Mouse (Mus musculus) retina, embryonic 14.5 days (tissue): ENCODE measurements at regions not wholly inside any gene's neighbourhood (a gene's known extent, or its start where the extent isn't known, plus 50 kb on each side); places are given as distances from the start of the nearest gene placed in this dataset.

Source experiments
- DNase-seq: peaks from one replicate; pipeline ENCODE4 v3.0.0-alpha.2; 2015; ENCODE audit warnings: low spot score

DNA sequence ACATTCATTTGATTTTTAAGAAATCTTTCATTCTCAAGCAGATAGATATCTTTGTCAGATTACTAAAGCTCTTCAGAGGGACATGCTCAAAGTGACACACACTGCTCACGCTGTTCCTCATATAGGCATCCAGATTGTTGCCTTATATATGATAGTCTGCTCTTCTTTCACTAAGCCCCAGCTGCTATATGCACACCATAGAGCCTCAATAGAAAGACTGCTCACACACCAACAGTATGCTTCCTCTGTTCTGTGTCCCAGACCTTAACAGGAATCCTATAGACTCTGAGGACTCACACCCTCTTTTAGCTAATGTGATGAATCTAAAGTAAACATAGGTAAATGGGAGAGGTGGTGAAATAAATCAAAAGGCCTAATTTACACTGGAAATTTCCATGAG, 561.8 kb downstream of the Smarca1 start:
- no peak for DNase-seq

DNA sequence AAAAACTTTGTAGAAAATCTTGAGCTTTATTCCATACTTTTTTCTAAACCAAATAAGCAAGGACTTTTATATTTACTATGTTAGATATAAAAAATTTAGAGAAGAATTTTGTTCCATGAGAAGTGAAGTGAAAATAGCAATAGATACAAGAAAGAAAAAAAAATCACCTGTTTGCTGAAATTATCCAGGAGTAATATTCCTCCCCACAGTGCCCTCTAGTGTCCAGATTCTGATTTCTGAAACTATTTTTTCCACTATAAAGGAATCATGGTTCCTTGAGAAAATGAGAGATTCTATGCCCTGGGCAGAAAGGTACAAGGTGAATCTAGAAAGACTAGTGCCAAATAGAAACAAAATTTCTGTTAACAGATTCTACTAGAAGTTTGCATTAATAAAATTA, 564.0 kb downstream of the Smarca1 start:
- DNase-seq = peak; percentile 59

DNA sequence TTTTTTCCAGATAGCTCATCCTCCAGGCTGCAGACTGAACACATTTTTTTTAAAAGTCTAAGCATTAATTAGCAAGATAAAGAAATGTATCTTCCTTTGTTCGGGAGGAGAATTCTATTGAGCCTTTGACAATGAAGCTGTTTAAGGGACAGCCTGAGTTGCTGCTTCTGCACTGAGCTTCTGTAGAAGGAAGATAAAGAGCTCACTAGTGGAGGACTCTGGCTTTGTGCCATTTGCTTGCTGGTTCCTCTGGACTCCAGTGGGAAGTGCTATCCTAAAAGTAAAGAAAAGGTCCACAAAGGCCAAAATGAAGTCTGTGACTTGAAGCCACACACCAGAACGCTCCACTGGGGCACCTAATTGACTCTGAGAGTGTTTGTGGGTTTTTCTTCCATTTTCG, 577.0 kb downstream of the Smarca1 start:
- no peak for DNase-seq

DNA sequence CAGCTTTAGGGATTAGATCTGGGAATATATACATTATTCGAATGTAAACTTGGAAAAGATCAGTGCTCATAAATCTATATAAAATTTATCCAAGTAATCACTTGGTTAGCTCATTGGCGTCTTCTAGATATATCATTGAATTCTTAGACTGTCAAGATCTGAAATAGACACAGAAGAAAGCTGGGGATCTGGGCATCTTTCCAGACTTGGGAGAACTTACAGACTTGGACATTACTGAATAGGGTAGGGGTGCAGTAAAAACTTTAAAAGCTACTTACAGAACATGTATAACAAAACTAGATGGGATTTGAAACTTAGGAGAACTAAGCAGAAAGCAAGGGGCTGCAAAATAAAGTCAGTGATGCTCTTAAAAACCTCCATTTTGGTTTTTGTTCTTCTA, 585.6 kb downstream of the Smarca1 start:
- no peak for DNase-seq

DNA sequence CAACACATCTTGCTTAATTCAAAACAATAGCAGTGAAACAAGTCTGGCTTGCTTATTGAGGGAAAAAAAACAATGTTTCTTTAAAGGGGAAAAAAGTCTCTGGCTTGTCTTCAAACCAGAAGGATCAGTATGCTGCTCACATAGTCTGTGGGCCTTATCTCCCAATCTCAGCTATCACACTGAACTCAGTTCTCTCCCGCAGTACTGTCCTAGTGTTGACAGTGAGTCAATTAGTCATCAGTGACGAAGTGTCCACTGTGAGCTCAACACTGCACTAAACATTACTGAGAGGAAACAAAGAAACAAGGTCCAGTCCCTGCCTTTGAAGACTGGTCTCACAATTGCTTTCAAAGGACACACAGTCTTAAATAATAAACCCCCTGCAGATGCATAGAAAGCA, 589.2 kb downstream of the Smarca1 start:
- DNase-seq = no peak

DNA sequence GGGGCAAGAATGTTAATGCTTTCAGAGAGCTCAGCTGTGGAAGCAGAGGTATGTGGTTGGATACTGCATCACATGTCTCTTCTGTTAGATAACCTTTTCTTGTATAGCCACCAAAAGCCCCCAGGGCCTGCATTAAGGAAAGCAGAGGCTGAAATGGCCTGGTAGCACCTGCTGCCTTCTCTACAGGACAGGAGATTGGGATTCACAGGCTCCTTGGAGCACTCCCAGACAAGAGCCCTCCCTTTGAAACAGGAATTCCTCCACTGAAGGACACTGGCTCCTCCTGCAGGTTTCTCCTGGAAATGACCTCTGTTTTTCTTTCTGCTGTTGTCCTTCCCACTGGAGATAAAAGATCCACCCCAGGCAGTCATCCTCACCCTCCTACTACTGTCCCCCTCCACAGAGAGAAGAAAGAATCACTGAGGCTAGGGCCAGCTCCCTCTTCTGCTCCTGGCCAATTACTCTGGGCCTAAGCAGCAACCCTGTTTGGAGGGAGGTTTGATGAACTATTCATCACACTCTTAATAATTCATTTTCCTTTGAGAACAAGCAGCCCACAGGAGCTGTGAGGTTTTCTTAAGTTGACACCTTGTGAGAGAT, 600.1 kb downstream of the Smarca1 start:
- DNase-seq = peak; percentile 67
